Mouse (Mus musculus) ES-E14 (cell line): ENCODE data around the gene Hba-a2. TPM values are rescaled to one million over a fixed set of nuclear protein-coding genes. Genes with fewer than 3 reads are reported as not detected.

Source experiments
- DNase-seq: peaks from one replicate; pipeline ENCODE4 v3.0.0-alpha.2; 2013; ENCODE audit warnings: low read depth, low spot score
- H3K27ac ChIP-seq: 2 replicates; pipeline ENCODE4 v1.5.1; 2012; ENCODE audit warnings: low read depth, mild to moderate bottlenecking, low read length, moderate library complexity, mixed read lengths; ENCODE audit not compliant: poor library complexity, insufficient read depth, severe bottlenecking
- H3K36me3 ChIP-seq: 2 replicates; pipeline ENCODE4 v1.6.1; 2012; ENCODE audit warnings: mild to moderate bottlenecking, low read length, moderate library complexity, mixed read lengths; ENCODE audit not compliant: control insufficient read depth, poor library complexity, insufficient read depth, severe bottlenecking
- H3K4me1 ChIP-seq, 2 experiments: fragments of 150-350 bp in 1 of 2; sonication (generic) in 1 of 2; 2 replicates each; pipeline ENCODE4 v1.6.1; 2012; ENCODE audit warnings: low read length in 2 of 2, mild to moderate bottlenecking in 1 of 2, mixed read lengths in 1 of 2; ENCODE audit not compliant: control insufficient read depth in 2 of 2, insufficient read depth in 2 of 2, poor library complexity in 1 of 2
- H3K4me3 ChIP-seq, 2 experiments: fragments of 150-350 bp in 1 of 2; sonication (generic) in 1 of 2; 2 replicates each; pipeline ENCODE4 v1.5.1; 2012; ENCODE audit warnings: low read length in 2 of 2, low read depth in 1 of 2, mild to moderate bottlenecking in 1 of 2, mixed read lengths in 1 of 2; ENCODE audit not compliant: insufficient read depth in 1 of 2, poor library complexity in 1 of 2, severe bottlenecking in 1 of 2
- H3K9ac ChIP-seq: 2 replicates; pipeline ENCODE4 v1.6.1; 2012; ENCODE audit warnings: low read depth, mild to moderate bottlenecking, low read length, mixed read lengths; ENCODE audit not compliant: poor library complexity, insufficient read depth, severe bottlenecking
- H3K9me3 ChIP-seq: fragments of 150-350 bp; sonication (generic); 2 replicates; pipeline ENCODE4 v1.6.1; 2012; ENCODE audit warnings: low read depth, mild to moderate bottlenecking, low read length; ENCODE audit not compliant: control insufficient read depth, insufficient read depth
- CHD2 ChIP-seq: IDR thresholded peaks from 2 replicates; pipeline ENCODE4 v1.6.1; 2014; ENCODE audit warnings: mild to moderate bottlenecking, low read depth, low read length, inconsistent platforms
- HCFC1 ChIP-seq: IDR thresholded peaks from 2 replicates; pipeline ENCODE4 v1.6.1; 2012; ENCODE audit warnings: low read length, inconsistent platforms, borderline replicate concordance; ENCODE audit not compliant: insufficient read depth
- MAFK ChIP-seq: IDR thresholded peaks from 2 replicates; pipeline ENCODE4 v1.6.1; 2014; ENCODE audit warnings: mild to moderate bottlenecking, low read depth, low read length, inconsistent platforms; ENCODE audit not compliant: insufficient read depth
- ZC3H11A ChIP-seq: IDR thresholded peaks from 2 replicates; pipeline ENCODE4 v1.6.1; 2012; ENCODE audit warnings: low read depth, mild to moderate bottlenecking, inconsistent platforms, low read length, borderline replicate concordance
- ZNF384 ChIP-seq: IDR thresholded peaks from 2 replicates; pipeline ENCODE4 v1.6.1; 2012; ENCODE audit warnings: low read depth, low read length, inconsistent platforms
- in situ Hi-C, 2 experiments: fragments of 600-800 bp; cut with MboI; formaldehyde crosslinking; loops; one replicate each; pipeline ENCODE4 v1.15.1; 2025; ENCODE audit warnings: low sequenced_read_pairs in 2 of 2, inconsistent platforms in 1 of 2; ENCODE audit not compliant: unreplicated experiment in 2 of 2
- total RNA-seq: library from RNA; depleted of rRNA; stranded (reverse); fragments of 300-350 nt; gene quantifications from 2 replicates; pipeline ENCODE4 v1.2.3, GENCODE M21; 2012; rRNA removed

The Hba-a2 gene
- total RNA-seq, 1 experiment = 1.1 TPM

- Histone ChIP-seq H3K4me1 (no peaks in the 10 kb centered on the region), H3K27ac (no peak overlapping the region), H3K36me3 (no peaks in the 10 kb centered on the region), H3K9ac (no peak overlapping the region), H3K4me3 (no peak overlapping the region), H3K9me3 (no peaks in the 10 kb centered on the region)
- in situ Hi-C loops = no loop called here
- TF ChIP-seq ZNF384 (no peak), CHD2 (no peak)
- DNase-seq = no peak
Measured at GRCm38 (mm10) chr11:32340476-32341473, 44.5 kb downstream of the Hba-a2 start.

GRCm38 (mm10) chr11:32342770-32343191 lies 46.5 kb downstream of the Hba-a2 start:
- DNase-seq = no peak
- Histone ChIP-seq H3K36me3 (no peaks in the 10 kb centered on the region), H3K9ac (no peak overlapping the region), H3K4me1 (peaks cover 0 to under 1% of the 10 kb centered on the region in 2 experiments; a peak in 1 of 4 replicates), H3K4me3 (no peak overlapping the region), H3K9me3 (no peaks in the 10 kb centered on the region), H3K27ac (no peak overlapping the region)
- no peak for TF ChIP-seq HCFC1
- TF ChIP-seq ZC3H11A = 0 out of 2 replicates have a peak, but pooled peaks have one; percentile 9
- in situ Hi-C loops = no loop called here

- TF ChIP-seq MAFK (no peak), ZNF384 (no peak), HCFC1 (no peak), CHD2 (no peak), ZC3H11A (no peak)
- in situ Hi-C loops = no loop called here
- Histone ChIP-seq H3K27ac (no peak overlapping the region), H3K9me3 (no peaks in the 10 kb centered on the region), H3K9ac (no peak overlapping the region), H3K36me3 (no peaks in the 10 kb centered on the region), H3K4me3 (no peak overlapping the region), H3K4me1 (peaks cover 0 to 5% of the 10 kb centered on the region in 2 experiments; a peak in 2 of 4 replicates)
- DNase-seq = no peak
Measured at GRCm38 (mm10) chr11:32343350-32343749, 47.1 kb downstream of the Hba-a2 start.

GRCm38 (mm10) chr11:32345504-32346297 lies 49.4 kb downstream of the Hba-a2 start:
- in situ Hi-C loops = no loop called here
- Histone ChIP-seq H3K4me1 (peaks cover 0 to 12% of the 10 kb centered on the region in 2 experiments; a peak in 2 of 4 replicates), H3K9me3 (no peaks in the 10 kb centered on the region), H3K9ac (no peak overlapping the region), H3K27ac (no peak overlapping the region), H3K36me3 (no peaks in the 10 kb centered on the region), H3K4me3 (no peak overlapping the region)
- DNase-seq = no peak
- TF ChIP-seq ZC3H11A (no peak), CHD2 (no peak), ZNF384 (no peak), HCFC1 (no peak), MAFK (no peak)

Other genes with a start within 250 kb of the Hba-a2 start
- gene Il9r, start 96.2 kb upstream of the Hba-a2 start, total RNA-seq = 0.13 and 0.21 TPM in 2 replicates
- 79.5 and 85.4 TPM in 2 replicates for gene Snrnp25, start 91.1 kb upstream of the Hba-a2 start, total RNA-seq
- gene Rhbdf1, start 74.2 kb upstream of the Hba-a2 start, total RNA-seq = 24.8 and 58.9 TPM in 2 replicates
- gene Mpg, start 70.0 kb upstream of the Hba-a2 start, total RNA-seq = 30.6 and 32.3 TPM in 2 replicates
- 47.2 and 67.0 TPM in 2 replicates for gene Nprl3, start 28.8 kb upstream of the Hba-a2 start, total RNA-seq
- gene Hba-x, start 20.1 kb upstream of the Hba-a2 start, total RNA-seq = not detected in 2 replicates
- not detected in 2 replicates for gene Hba-a1, start 13.0 kb upstream of the Hba-a2 start, total RNA-seq
- gene Hbq1b, start 9.5 kb upstream of the Hba-a2 start, total RNA-seq = 0.80 TPM in 1 of 2 replicates, not detected in the other
- 0.95 TPM in 1 of 2 replicates, not detected in the other for gene Hbq1a, start 3.6 kb downstream of the Hba-a2 start, total RNA-seq
- gene Sh3pxd2b, start 51.3 kb downstream of the Hba-a2 start, total RNA-seq = 3.2 and 6.8 TPM in 2 replicates
- 15.2 and 18.3 TPM in 2 replicates for gene Ubtd2, start 158.9 kb downstream of the Hba-a2 start, total RNA-seq
- gene Efcab9, start 235.6 kb downstream of the Hba-a2 start, total RNA-seq = 0.32 and 0.40 TPM in 2 replicates
- gene Stk10, start 236.8 kb downstream of the Hba-a2 start, total RNA-seq = 8.3 and 9.8 TPM in 2 replicates